Mouse (Mus musculus): Measurements from ENCODE around the gene Vps52. TPM values are rescaled to one million over a fixed set of nuclear protein-coding genes. Genes with fewer than 3 reads are reported as not detected.
"Not testable (repeated sequence)": the region's sequence is repeated elsewhere in the genome, so short reads cannot be mapped to it uniquely, and the experiment has no call there.

The Vps52 gene
- polyA plus RNA-seq, 1 experiment from 2014 or later, result 51.3 TPM

- Histone ChIP-seq H3K27ac (no peak overlapping the region), H3K36me3 (replicated peaks) (peaks cover 27% of the 10 kb centered on the region), H3K4me3 (peak overlapping the region; percentile 12; the same call in 1 of the 2 replicates), H3K27me3 (ENCODE audit: poor library complexity, severe bottlenecking) (no peaks in the 10 kb centered on the region), H3K4me1 (0 out of 2 replicates have a peak, but pooled peaks cover 3% of the 10 kb centered on the region), H3K9me3 (no peaks in the 10 kb centered on the region)
- 28% methylated on average over 5 of the region's 5 CpGs for WGBS
- no peak for DNase-seq (ENCODE audit: extremely low spot score, low spot score)
These were observed 13.3 kb downstream of the Vps52 start for GRCm38 (mm10) chr17:33968927-33969326.

GRCm38 (mm10) chr17:33969394-33969793, 13.8 kb downstream of the Vps52 start:
- Histone ChIP-seq H3K27ac (no peak overlapping the region), H3K9me3 (no peaks in the 10 kb centered on the region), H3K36me3 (replicated peaks) (peaks cover 23% of the 10 kb centered on the region), H3K4me1 (0 out of 2 replicates have a peak, but pooled peaks cover 3% of the 10 kb centered on the region), H3K4me3 (no peak overlapping the region), H3K27me3 (ENCODE audit: poor library complexity, severe bottlenecking) (no peaks in the 10 kb centered on the region)
- WGBS, result 76% methylated on average over 4 of the region's 4 CpGs
- DNase-seq (ENCODE audit: extremely low spot score, low spot score), result no peak

- Histone ChIP-seq H3K9me3 (no peaks in the 10 kb centered on the region), H3K27ac (no peak overlapping the region), H3K27me3 (ENCODE audit: poor library complexity, severe bottlenecking) (peaks cover 19% of the 10 kb centered on the region), H3K4me1 (peaks cover 5% of the 10 kb centered on the region), H3K4me3 (no peak overlapping the region), H3K36me3 (replicated peaks) (no peaks in the 10 kb centered on the region)
- no peak for DNase-seq (ENCODE audit: extremely low spot score, low spot score)
- WGBS, result 9% methylated on average over 1 of the region's 1 CpGs
These were observed 17.1 kb downstream of the Vps52 start for GRCm38 (mm10) chr17:33972691-33973090.

GRCm38 (mm10) chr17:33973572-33973971, 18.0 kb downstream of the Vps52 start:
- Histone ChIP-seq H3K9me3 (no peaks in the 10 kb centered on the region), H3K36me3 (replicated peaks) (no peaks in the 10 kb centered on the region)

GRCm38 (mm10) chr17:33977861-33978557, 22.4 kb downstream of the Vps52 start:
- Histone ChIP-seq H3K4me1 (peaks cover 35% of the 10 kb centered on the region), H3K27ac (peak overlapping the region; percentile 48; the same call in 1 of the 2 replicates), H3K27me3 (ENCODE audit: poor library complexity, severe bottlenecking) (peaks cover 52% of the 10 kb centered on the region), H3K36me3 (replicated peaks) (no peaks in the 10 kb centered on the region), H3K4me3 (peak overlapping the region; percentile 53), H3K9me3 (no peaks in the 10 kb centered on the region)
- no peak for DNase-seq (ENCODE audit: extremely low spot score, low spot score)
- WGBS, result 2% methylated on average over 57 of the region's 57 CpGs

More at GRCm38 (mm10) chr17:33973572-33973971, 18.0 kb downstream of the Vps52 start:
- Histone ChIP-seq H3K4me1 (peaks cover 13% of the 10 kb centered on the region), H3K4me3 (no peak overlapping the region), H3K27me3 (ENCODE audit: poor library complexity, severe bottlenecking) (peaks cover 28% of the 10 kb centered on the region), H3K27ac (no peak overlapping the region)
- no peak for DNase-seq (ENCODE audit: extremely low spot score, low spot score)
- 58% methylated on average over 3 of the region's 3 CpGs for WGBS

GRCm38 (mm10) chr17:33978631-33979031, 23.0 kb downstream of the Vps52 start:
- Histone ChIP-seq H3K27me3 (ENCODE audit: poor library complexity, severe bottlenecking) (peaks cover 52% of the 10 kb centered on the region), H3K9me3 (no peaks in the 10 kb centered on the region), H3K4me3 (peak overlapping the region; percentile 53), H3K36me3 (replicated peaks) (no peaks in the 10 kb centered on the region), H3K27ac (peak overlapping the region; percentile 48; the same call in 1 of the 2 replicates), H3K4me1 (peaks cover 35% of the 10 kb centered on the region)
- WGBS, result 1% methylated on average over 17 of the region's 17 CpGs
- DNase-seq (ENCODE audit: extremely low spot score, low spot score), result peak; percentile 55

- 83% methylated on average over 6 of the region's 6 CpGs for WGBS
- no peak for DNase-seq (ENCODE audit: extremely low spot score, low spot score)
- Histone ChIP-seq H3K27ac (no peak overlapping the region), H3K27me3 (ENCODE audit: poor library complexity, severe bottlenecking) (peaks cover 52% of the 10 kb centered on the region), H3K9me3 (no peaks in the 10 kb centered on the region), H3K36me3 (replicated peaks) (no peaks in the 10 kb centered on the region), H3K4me1 (peaks cover 35% of the 10 kb centered on the region), H3K4me3 (no peak overlapping the region)
These were observed 24.0 kb downstream of the Vps52 start for GRCm38 (mm10) chr17:33979512-33980050.

GRCm38 (mm10) chr17:33980181-33981035, 24.8 kb downstream of the Vps52 start:
- H3K9me3 ChIP-seq, result no peaks in the 10 kb centered on the region
- peak overlapping the region; percentile 89 for H3K27ac ChIP-seq
- no peak for DNase-seq (ENCODE audit: extremely low spot score, low spot score)
- no peaks in the 10 kb centered on the region for H3K36me3 ChIP-seq (replicated peaks)
- H3K4me3 ChIP-seq, result peak overlapping the region; percentile 65; the same call in 1 of the 2 replicates
- 82% methylated on average over 19 of the region's 19 CpGs for WGBS
- peaks cover 35% of the 10 kb centered on the region for H3K4me1 ChIP-seq
- H3K27me3 ChIP-seq (ENCODE audit: poor library complexity, severe bottlenecking), result peaks cover 52% of the 10 kb centered on the region

GRCm38 (mm10) chr17:33981192-33981909, 25.7 kb downstream of the Vps52 start:
- WGBS, result 2% methylated on average over 27 of the region's 27 CpGs
- Histone ChIP-seq H3K27me3 (ENCODE audit: poor library complexity, severe bottlenecking) (peaks cover 46% of the 10 kb centered on the region), H3K27ac (peak overlapping the region; percentile 89), H3K4me1 (peaks cover 35% of the 10 kb centered on the region), H3K4me3 (peak overlapping the region; percentile 65)
- not testable (repeated sequence) for H3K9me3 ChIP-seq; H3K36me3 ChIP-seq (replicated peaks)
- DNase-seq (ENCODE audit: extremely low spot score, low spot score), result peak; percentile 91

GRCm38 (mm10) chr17:33982136-33982535, 26.5 kb downstream of the Vps52 start:
- H3K27ac ChIP-seq, result not testable (repeated sequence)

GRCm38 (mm10) chr17:33991788-33992664, 36.4 kb downstream of the Vps52 start:
- 31% methylated on average over 10 of the region's 10 CpGs for WGBS
- Histone ChIP-seq H3K27ac (no peak overlapping the region), H3K36me3 (replicated peaks) (no peaks in the 10 kb centered on the region), H3K27me3 (ENCODE audit: poor library complexity, severe bottlenecking) (peaks cover 11% of the 10 kb centered on the region), H3K4me1 (no peaks in the 10 kb centered on the region), H3K9me3 (no peaks in the 10 kb centered on the region), H3K4me3 (no peak overlapping the region; the same call in 1 of the 2 replicates)
- DNase-seq (ENCODE audit: extremely low spot score, low spot score), result peak; percentile 76

More at GRCm38 (mm10) chr17:33982136-33982535, 26.5 kb downstream of the Vps52 start:
- DNase-seq (ENCODE audit: extremely low spot score, low spot score), result peak; percentile 60
- H3K4me3 ChIP-seq, result peak overlapping the region; percentile 65
- H3K27me3 ChIP-seq (ENCODE audit: poor library complexity, severe bottlenecking), result peaks cover 38% of the 10 kb centered on the region
- peaks cover 35% of the 10 kb centered on the region for H3K4me1 ChIP-seq
- not testable (repeated sequence) for H3K36me3 ChIP-seq (replicated peaks); H3K9me3 ChIP-seq
- WGBS, result 11% methylated on average over 8 of the region's 8 CpGs
